Mouse (Mus musculus) liver, embryonic 16.5 days (tissue): ENCODE results near the gene Ly6g6f. TPM values are rescaled to one million over a fixed set of nuclear protein-coding genes. Genes with fewer than 3 reads are reported as not detected.
"Not testable (repeated sequence)": the region's sequence is repeated elsewhere in the genome, so short reads cannot be mapped to it uniquely, and the experiment has no call there.

ENCODE experiments used
- ATAC-seq: fragments of 200-750 bp; cut with Nextera tagmentation; 2 replicates; pipeline ENCODE4 v1.8.0; 2017; ENCODE audit warnings: low read depth, mild to moderate bottlenecking, moderate number of reproducible peaks, moderate library complexity
- H3K27ac ChIP-seq: fragments of 300-500 bp; sonication (generic); 2 replicates; pipeline ENCODE4 v1.5.1; 2014; ENCODE audit warnings: mild to moderate bottlenecking, low read length
- H3K27me3 ChIP-seq: fragments of 300-500 bp; sonication (generic); 2 replicates; pipeline ENCODE4 v1.6.1; 2014; ENCODE audit warnings: low read depth, low read length, mixed read lengths; ENCODE audit not compliant: control insufficient read depth, insufficient read depth
- H3K36me3 ChIP-seq: fragments of 300-500 bp; sonication (generic); 2 replicates; pipeline ENCODE4 v1.6.1; 2014; ENCODE audit warnings: mild to moderate bottlenecking; ENCODE audit not compliant: control insufficient read depth, insufficient read depth
- H3K4me1 ChIP-seq: fragments of 300-500 bp; sonication (generic); 2 replicates; pipeline ENCODE4 v1.6.1; 2014; ENCODE audit warnings: low read depth, low read length, mixed read lengths; ENCODE audit not compliant: control insufficient read depth
- H3K4me2 ChIP-seq: fragments of 300-500 bp; sonication (generic); 2 replicates; pipeline ENCODE4 v1.6.1; 2014; ENCODE audit warnings: low read depth, low read length, mixed read lengths
- H3K4me3 ChIP-seq: fragments of 300-500 bp; sonication (generic); 2 replicates; pipeline ENCODE4 v1.5.1; 2014; ENCODE audit warnings: low read depth, mild to moderate bottlenecking, low read length
- H3K9ac ChIP-seq: fragments of 300-500 bp; sonication (generic); 2 replicates; pipeline ENCODE4 v1.6.1; 2014; ENCODE audit warnings: low read depth, low read length
- H3K9me3 ChIP-seq: fragments of 300-500 bp; sonication (generic); replicated peaks from 2 replicates; pipeline ENCODE4 v1.6.1; 2016; ENCODE audit warnings: low read length; ENCODE audit not compliant: control insufficient read depth
- WGBS: fragments of 180-500 bp; shearing (Covaris S2); extraction: QIAGEN DNeasy Blood & Tissue Kit; methylation state at CpG from one replicate; pipeline ENCODE4 v1.1.7; 2014; ENCODE audit not compliant: insufficient replicate concordance; 5-methylcytosine and 5-hydroxymethylcytosine counted together
- polyA plus RNA-seq: library from polyadenylated mRNA; unstranded; fragments of >200 nt; fragmentation: Nextera tagmentation; extraction: Ambion mirVana; gene quantifications from 2 replicates; pipeline ENCODE4 v1.2.1, GENCODE M21; 2015

The Ly6g6f gene
- polyA plus RNA-seq, 1 experiment from 2014 or later = 5.7 TPM

DNA sequence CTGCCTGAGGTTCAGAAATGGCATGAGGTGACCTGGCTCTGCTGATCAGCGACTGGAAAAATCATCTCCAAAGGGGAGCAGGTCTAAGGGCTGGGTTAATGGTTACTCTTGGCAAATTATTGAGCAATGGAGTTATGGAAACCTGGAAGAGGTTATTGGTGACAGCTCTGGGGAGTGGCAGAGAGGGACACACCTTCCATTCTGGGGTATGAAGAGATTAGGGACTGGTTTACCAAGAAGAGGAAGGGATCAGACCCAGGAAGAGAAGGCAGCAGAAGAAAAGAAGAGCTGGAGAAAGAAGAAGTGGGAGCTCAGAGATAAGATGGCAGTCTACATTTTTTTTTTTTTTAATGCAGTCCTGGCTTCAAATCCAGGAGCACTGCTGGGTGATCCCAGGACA lies 37.7 kb downstream of the Ly6g6f start:
- H3K9ac ChIP-seq = peak overlapping the region; percentile 51
- H3K4me1 ChIP-seq = peaks cover 76% of the 10 kb centered on the region
- H3K4me2 ChIP-seq = peak overlapping the region; percentile 99
- ATAC-seq = peak; percentile 7; the same call in 1 of the 2 replicates
- H3K27me3 ChIP-seq = no peaks in the 10 kb centered on the region
- no peaks in the 10 kb centered on the region for H3K9me3 ChIP-seq
- 9% methylated on average over 1 of the region's 1 CpGs for WGBS
- H3K27ac ChIP-seq = peak overlapping the region; percentile 92
- peaks cover 5% of the 10 kb centered on the region for H3K36me3 ChIP-seq
- peak overlapping the region; percentile 33 for H3K4me3 ChIP-seq

- Histone ChIP-seq H3K27ac (peak within 1 kb of the TSS; percentile 93), H3K4me1 (peaks cover 69% of the 10 kb centered on the region), H3K9me3 (no peaks in the 10 kb centered on the region), H3K4me2 (peak within 1 kb of the TSS; percentile 99), H3K9ac (peak within 1 kb of the TSS; percentile 93), H3K36me3 (no peaks in the 10 kb centered on the region), H3K4me3 (peak within 1 kb of the TSS; percentile 76), H3K27me3 (no peaks in the 10 kb centered on the region)
- 1% methylated on average over 33 of the region's 33 CpGs for WGBS
- peak; percentile 89 for ATAC-seq
Measured at GRCm38 (mm10) chr17:35046681-35047455, 38.5 kb downstream of the Ly6g6f start, which contains the start of gene Msh5. TSS of gene Msh5 (minus strand) at chr17:35046745.

DNA sequence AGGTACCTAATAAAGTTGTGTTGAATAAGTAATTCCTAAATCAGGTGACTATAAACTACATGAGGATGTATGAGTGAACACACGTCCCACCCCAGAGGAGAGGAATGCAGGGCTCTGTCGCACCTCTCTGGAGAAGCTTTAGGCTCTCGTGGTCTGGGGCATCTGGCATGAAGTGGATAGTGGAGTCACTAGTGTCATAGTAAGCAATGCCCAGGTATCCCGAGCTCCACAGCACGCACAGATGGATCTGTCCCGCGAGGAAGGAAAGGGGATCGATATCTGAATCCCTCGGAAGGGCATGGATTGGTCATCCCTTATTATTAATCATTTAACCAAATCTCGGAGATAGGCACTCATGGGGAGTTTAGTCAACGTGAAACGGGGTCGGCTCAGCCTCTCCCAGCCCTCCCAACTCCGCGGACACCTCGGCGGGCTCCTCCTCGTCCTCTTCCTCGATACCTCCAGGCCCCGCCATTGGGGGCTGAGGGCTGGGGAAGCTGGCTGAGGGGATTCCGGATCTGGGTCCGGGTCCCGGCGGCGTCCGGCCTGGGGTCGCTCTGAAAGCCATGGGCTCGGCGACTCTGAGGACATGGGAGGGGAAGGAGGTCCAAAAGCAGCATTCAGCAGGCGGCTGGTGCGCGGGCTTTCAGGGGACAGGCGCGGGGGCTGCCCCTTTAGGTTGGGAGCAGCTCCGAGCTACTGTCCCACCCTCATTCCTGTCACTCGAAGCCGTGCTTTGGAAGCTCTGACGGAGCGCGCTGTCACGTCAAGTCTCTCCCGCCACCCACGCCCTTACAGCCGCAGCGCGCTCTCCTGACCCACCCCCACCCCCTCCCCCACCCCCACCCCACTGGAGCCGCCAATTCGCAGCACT lies 39.4 kb downstream of the Ly6g6f start:
- ATAC-seq = no peak
- peak overlapping the region; percentile 76 for H3K4me3 ChIP-seq
- H3K9ac ChIP-seq = peak overlapping the region; percentile 93
- no peaks in the 10 kb centered on the region for H3K27me3 ChIP-seq
- peak overlapping the region; percentile 99 for H3K4me2 ChIP-seq
- no peaks in the 10 kb centered on the region for H3K36me3 ChIP-seq
- 2% methylated on average over 48 of the region's 48 CpGs for WGBS
- peak overlapping the region; percentile 93 for H3K27ac ChIP-seq
- no peaks in the 10 kb centered on the region for H3K9me3 ChIP-seq
- peaks cover 65% of the 10 kb centered on the region for H3K4me1 ChIP-seq

- Histone ChIP-seq H3K27ac (peak overlapping the region; percentile 93), H3K4me3 (peak overlapping the region; percentile 76), H3K36me3 (no peaks in the 10 kb centered on the region), H3K9me3 (no peaks in the 10 kb centered on the region), H3K27me3 (no peaks in the 10 kb centered on the region), H3K4me2 (peak overlapping the region; percentile 99), H3K9ac (peak overlapping the region; percentile 93), H3K4me1 (peaks cover 65% of the 10 kb centered on the region)
- 28% methylated on average over 7 of the region's 7 CpGs for WGBS
- ATAC-seq = peak; percentile 16; the same call in 1 of the 2 replicates
Measured at GRCm38 (mm10) chr17:35044904-35045806, 40.3 kb downstream of the Ly6g6f start.

- no peak overlapping the region for H3K4me3 ChIP-seq
- no peak for ATAC-seq
- peaks cover 52% of the 10 kb centered on the region for H3K4me1 ChIP-seq
- H3K27me3 ChIP-seq = no peaks in the 10 kb centered on the region
- peak overlapping the region; percentile 29; the same call in 1 of the 2 replicates for H3K27ac ChIP-seq
- no peaks in the 10 kb centered on the region for H3K9me3 ChIP-seq
- H3K36me3 ChIP-seq = no peaks in the 10 kb centered on the region
- H3K4me2 ChIP-seq = no peak overlapping the region
- WGBS = 69% methylated on average over 4 of the region's 4 CpGs
- no peak overlapping the region for H3K9ac ChIP-seq
Measured at GRCm38 (mm10) chr17:35043794-35044193, 41.6 kb downstream of the Ly6g6f start.

GRCm38 (mm10) chr17:35039121-35039873 lies 46.1 kb downstream of the Ly6g6f start:
- Histone ChIP-seq H3K36me3 (no peaks in the 10 kb centered on the region), H3K9me3 (no peaks in the 10 kb centered on the region), H3K4me1 (peaks cover 10% of the 10 kb centered on the region), H3K27me3 (no peaks in the 10 kb centered on the region), H3K4me2 (no peak overlapping the region), H3K9ac (no peak overlapping the region), H3K27ac (no peak overlapping the region), H3K4me3 (no peak overlapping the region)
- ATAC-seq = no peak
- WGBS = 75% methylated on average over 11 of the region's 11 CpGs

DNA sequence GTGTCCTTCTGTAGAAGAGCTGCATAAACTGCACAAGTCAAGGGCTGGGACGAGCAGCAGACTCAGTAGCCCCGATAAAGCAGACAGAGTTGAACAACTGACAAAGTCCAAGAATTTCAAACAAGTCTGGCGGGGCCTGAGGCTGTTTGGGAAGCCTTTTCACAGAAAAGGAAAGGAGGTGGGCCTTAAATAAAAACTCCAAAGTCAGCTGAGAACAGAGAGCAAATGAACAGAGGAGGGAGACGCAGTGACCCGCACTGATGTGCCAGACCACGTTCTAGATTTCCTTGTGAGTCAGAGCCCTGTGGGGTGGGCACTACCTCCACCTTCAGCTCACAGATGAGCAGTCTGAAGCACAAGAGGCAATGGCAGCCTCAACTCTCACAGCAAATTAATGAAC lies 50.5 kb downstream of the Ly6g6f start:
- Histone ChIP-seq H3K4me2 (no peak overlapping the region), H3K9ac (no peak overlapping the region), H3K4me3 (no peak overlapping the region), H3K9me3 (no peaks in the 10 kb centered on the region), H3K27me3 (no peaks in the 10 kb centered on the region), H3K4me1 (peaks cover 10% of the 10 kb centered on the region), H3K27ac (no peak overlapping the region), H3K36me3 (no peaks in the 10 kb centered on the region)
- no peak for ATAC-seq
- WGBS = 59% methylated on average over 6 of the region's 6 CpGs

DNA sequence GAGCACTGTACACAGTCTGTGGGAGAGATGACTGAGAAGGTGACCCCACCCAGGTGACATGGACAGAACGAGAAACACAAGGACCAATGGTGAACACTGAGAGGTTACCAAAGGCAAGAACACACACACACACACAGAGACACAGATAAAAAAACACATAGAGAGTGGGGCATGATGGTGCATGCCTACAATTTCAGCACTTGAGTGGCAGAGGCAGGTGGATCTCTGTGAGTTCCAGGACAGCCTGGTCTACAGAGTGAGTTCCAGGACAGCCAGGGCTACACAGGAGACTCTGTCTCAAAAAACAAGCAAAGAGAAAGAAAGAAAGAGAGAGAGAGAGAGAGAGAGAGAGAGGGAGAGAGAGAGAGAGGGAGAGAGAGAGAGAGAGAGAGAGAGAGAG lies 51.7 kb downstream of the Ly6g6f start:
- H3K36me3 ChIP-seq, H3K4me3 ChIP-seq, H3K4me2 ChIP-seq, H3K27ac ChIP-seq, H3K27me3 ChIP-seq, ATAC-seq, H3K9ac ChIP-seq, H3K9me3 ChIP-seq, H3K4me1 ChIP-seq: not testable (repeated sequence)
- 47% methylated on average over 1 of the region's 1 CpGs for WGBS
